In genomic region chr4:108071235-108071901, GRCm38 (mm10) we compare ENCODE assay signal across 8 mouse cellular contexts. TPM values are rescaled to one million over a fixed set of nuclear protein-coding genes. Genes with fewer than 3 reads are reported as not detected.
A peak's percentile ranks its signal among the peaks of the same experiment; 100 is the strongest.
DNase-seq lines count a peak whose midpoint lies in the region; ATAC-seq and TF ChIP-seq lines count a peak whose summit lies in the region.

No protein-coding gene starts in this region.

- TF ChIP-seq CTCF in layer of hippocampus, adult 2 months (conservative IDR thresholded peaks at IDR 0.05): no peak; the same call in 1 of the 2 replicates
- no peak for TF ChIP-seq CTCF in lung, embryonic 14.5 days (IDR thresholded peaks at IDR 0.05; ENCODE audit: low read depth)
- TF ChIP-seq CTCF in olfactory bulb, adult 2 months (IDR thresholded peaks at IDR 0.05; ENCODE audit: insufficient read depth, low read depth, low read length): no peak
- TF ChIP-seq CTCF in thymus, adult 2 months (IDR thresholded peaks at IDR 0.05; ENCODE audit: borderline replicate concordance, control insufficient read depth, extremely low read depth, insufficient read depth, low read length, poor library complexity): 0 out of 2 replicates have a peak, but pooled peaks have one; percentile 44

- peak; percentile 94 for DNase-seq in ES-CJ7 (ENCODE audit: low read depth, low spot score)
- peak; percentile 92 for DNase-seq in cerebellum, adult 11 months
- DNase-seq in heart, postnatal 36 days: peak; percentile 92 to 94
- DNase-seq in layer of hippocampus, adult 2 months (ENCODE audit: low spot score in 2 of 2): peak; percentile 92
- DNase-seq in lung, embryonic 14.5 days: peak; percentile 99
- peak; percentile 98 for DNase-seq in thymus, adult 2 months

- peak; percentile 98 for ATAC-seq in forebrain, embryonic 15.5 days (replicated peaks)
- ATAC-seq in lung, embryonic 14.5 days (ENCODE audit: insufficient read depth): peak; percentile 95

- H3K27ac ChIP-seq in forebrain, embryonic 15.5 days (replicated peaks): no peak overlapping the region
- H3K27ac ChIP-seq in layer of hippocampus, adult 2 months: peak overlapping the region; percentile 32
- H3K27ac ChIP-seq in lung, embryonic 14.5 days (ENCODE audit: low read depth): no peak overlapping the region
- H3K27ac ChIP-seq in olfactory bulb, adult 2 months (ENCODE audit: insufficient read depth, low read depth, low read length): no peak overlapping the region
- H3K27ac ChIP-seq in thymus, adult 2 months (ENCODE audit: control insufficient read depth, insufficient read depth, low read length): peak overlapping the region; percentile 42; the same call in 1 of the 2 replicates

- H3K4me1 ChIP-seq in forebrain, embryonic 15.5 days: peaks cover 16% of the 10 kb centered on the region
- H3K4me1 ChIP-seq in lung, embryonic 14.5 days (ENCODE audit: insufficient read depth): peaks cover 7% of the 10 kb centered on the region; the same call in 1 of the 2 replicates
- peaks cover 7% of the 10 kb centered on the region; the same call in 1 of the 2 replicates for H3K4me1 ChIP-seq in olfactory bulb, adult 2 months (ENCODE audit: control insufficient read depth, insufficient read depth, low read length)
- H3K4me1 ChIP-seq in thymus, adult 2 months (replicated peaks; ENCODE audit: control insufficient read depth, insufficient read depth, low read length): peaks cover 6% of the 10 kb centered on the region

- no peaks in the 10 kb centered on the region for H3K9me3 ChIP-seq in forebrain, embryonic 15.5 days
- no peaks in the 10 kb centered on the region for H3K9me3 ChIP-seq in lung, embryonic 14.5 days (ENCODE audit: low read depth, low read length)

- 0 out of 2 replicates have a peak, but pooled peaks have one; percentile 30 for TF ChIP-seq POLR2A in olfactory bulb, adult 2 months (IDR thresholded peaks at IDR 0.05; ENCODE audit: insufficient read depth, low read depth, low read length)
- TF ChIP-seq POLR2A in thymus, adult 2 months (IDR thresholded peaks at IDR 0.05; ENCODE audit: control insufficient read depth, extremely low read depth, insufficient read depth, low read length, poor library complexity): 0 out of 2 replicates have a peak, but pooled peaks have one; percentile 32

- H3K4me2 ChIP-seq in forebrain, embryonic 15.5 days (replicated peaks): peak overlapping the region; percentile 81
- peak overlapping the region; percentile 77 for H3K4me2 ChIP-seq in lung, embryonic 14.5 days

- peak overlapping the region; percentile 56 for H3K9ac ChIP-seq in forebrain, embryonic 15.5 days (replicated peaks)
- peak overlapping the region; percentile 55 for H3K9ac ChIP-seq in lung, embryonic 14.5 days

- intact Hi-C loops in heart, postnatal 36 days (cut with DNase I): loop anchor here (5.0 to 10.0 kb wide), 2 partner anchors 149 to 233 kb away; partner anchors contain the start of genes Cpt2 and Zyg11b

- peak overlapping the region; percentile 61 for H3K4me3 ChIP-seq in forebrain, embryonic 15.5 days
- peak overlapping the region; percentile 76 for H3K4me3 ChIP-seq in layer of hippocampus, adult 2 months
- peak overlapping the region; percentile 55 for H3K4me3 ChIP-seq in lung, embryonic 14.5 days (ENCODE audit: low read depth, low read length)
- peak overlapping the region; percentile 50 for H3K4me3 ChIP-seq in olfactory bulb, adult 2 months (ENCODE audit: insufficient read depth, low read depth, low read length)
- peak overlapping the region; percentile 52 for H3K4me3 ChIP-seq in thymus, adult 2 months (ENCODE audit: control insufficient read depth, insufficient read depth, low read length)

- no peaks in the 10 kb centered on the region for H3K27me3 ChIP-seq in forebrain, embryonic 15.5 days
- H3K27me3 ChIP-seq in lung, embryonic 14.5 days (ENCODE audit: insufficient read depth, low read length): no peaks in the 10 kb centered on the region
- H3K27me3 ChIP-seq in thymus, adult 2 months (ENCODE audit: control insufficient read depth, insufficient read depth, low read length): no peaks in the 10 kb centered on the region

- 2% methylated on average over 26 of the region's 26 CpGs for WGBS in forebrain, embryonic 15.5 days
- WGBS in lung, embryonic 14.5 days: 2% methylated on average over 26 of the region's 26 CpGs
- 1% methylated on average over 26 of the region's 26 CpGs for WGBS in olfactory bulb, adult 2 months
- WGBS in thymus, adult 2 months: 3% methylated on average over 26 of the region's 26 CpGs

- peaks cover 3% of the 10 kb centered on the region; the same call in 1 of the 2 replicates for H3K36me3 ChIP-seq in forebrain, embryonic 15.5 days
- H3K36me3 ChIP-seq in lung, embryonic 14.5 days (ENCODE audit: insufficient read depth): peaks cover 12% of the 10 kb centered on the region
- H3K36me3 ChIP-seq in thymus, adult 2 months (ENCODE audit: control insufficient read depth, insufficient read depth, low read length): peaks cover under 1% of the 10 kb centered on the region; the same call in 1 of the 2 replicates

RNA-seq across cellular contexts. Expression of gene Podn, which starts 24.9 kb away (rescaled TPM):
- 0.14 and 0.33 TPM in 2 replicates for polyA plus RNA-seq in forebrain, embryonic 15.5 days (2015; fragmentation: Nextera tagmentation; extraction: Ambion mirVana)
- 10 to 100 TPM; 25.6 to 26.3 TPM for total RNA-seq in heart, postnatal 36 days (2021)
- total RNA-seq in layer of hippocampus, adult 2 months (2021): 10 to 100 TPM; 10.2 to 10.4 TPM
- polyA plus RNA-seq in lung, embryonic 14.5 days (2014; fragmentation: Nextera tagmentation; extraction: Ambion mirVana): 3.5 TPM in 2 replicates
- polyA plus RNA-seq in olfactory bulb, adult 2 months (2012; ENCODE audit: insufficient read depth, insufficient read length, low replicate concordance, missing spikeins): not detected in 2 replicates
- polyA plus RNA-seq in thymus, adult 2 months (2012; rRNA removed): 5.7 and 12.0 TPM in 2 replicates

Comparison
In these comparisons a context has a peak if more than half of its experiments do, and no peak if none do; other contexts are left out.
1. H3K27ac ChIP-seq: peak in layer of hippocampus, adult 2 months (single experiment) and thymus, adult 2 months (single experiment); none in forebrain, embryonic 15.5 days (single experiment), lung, embryonic 14.5 days (single experiment) and olfactory bulb, adult 2 months (single experiment).
2. Peak in every context shown above with its lines, with median percentiles within 50 percentile points of each other: DNase-seq and H3K4me3 ChIP-seq.